14 mouse cellular contexts compared by ENCODE assay signal in genomic region chr15:99600986-99601822, GRCm38 (mm10). TPM values are rescaled to one million over a fixed set of nuclear protein-coding genes. Genes with fewer than 3 reads are reported as not detected.
A peak's percentile ranks its signal among the peaks of the same experiment; 100 is the strongest.
DNase-seq lines count a peak whose midpoint lies in the region; ATAC-seq lines count a peak whose summit lies in the region.
"Had no signal": no experiment of that assay in that cellular context is flagged by ENCODE, and none has a peak within 500 bp of the region (broad histone marks: within the 10 kb centered on the region; RNA-seq: fewer than 3 reads in every experiment).

TSS of gene Aqp6 (plus strand) at chr15:99601400.

- no peak for ATAC-seq in midbrain, embryonic 12.5 days (ENCODE audit: low FRiP score, low read depth)
- ATAC-seq in midbrain, embryonic 16.5 days, result no peak
- ATAC-seq in neural tube, embryonic 13.5 days (ENCODE audit: low read depth), result no peak

- DNase-seq in cerebellum, adult 18-20 months, result peak; percentile 81 to 90
- DNase-seq in hindbrain, embryonic 10.5 days (ENCODE audit: low spot score), result no peak
- DNase-seq in thymus, postnatal 36 days, result no peak
- DNase-seq in heart, adult 11 months, result no peak
- DNase-seq: adrenal gland, postnatal 10 days; gastrocnemius, adult 2 months; liver, embryonic 13.5 days; lung, postnatal 36 days had no signal

- H3K36me3 ChIP-seq in midbrain, embryonic 12.5 days, result no peaks in the 10 kb centered on the region
- no peaks in the 10 kb centered on the region for H3K36me3 ChIP-seq in midbrain, embryonic 16.5 days (ENCODE audit: control insufficient read depth, insufficient read depth, low read length)
- H3K36me3 ChIP-seq in hindbrain, embryonic 10.5 days, result no peaks in the 10 kb centered on the region
- H3K36me3 ChIP-seq in neural tube, embryonic 13.5 days, result no peaks in the 10 kb centered on the region
- H3K36me3 ChIP-seq: heart, embryonic 15.5 days; liver, embryonic 13.5 days had no signal

- H3K9me3 ChIP-seq in midbrain, embryonic 12.5 days, result no peaks in the 10 kb centered on the region
- H3K9me3 ChIP-seq in midbrain, embryonic 16.5 days (replicated peaks; ENCODE audit: control insufficient read depth, low read length, poor library complexity, severe bottlenecking), result no peaks in the 10 kb centered on the region
- no peaks in the 10 kb centered on the region for H3K9me3 ChIP-seq in hindbrain, embryonic 10.5 days
- H3K9me3 ChIP-seq in neural tube, embryonic 13.5 days, result no peaks in the 10 kb centered on the region
- H3K9me3 ChIP-seq: heart, embryonic 15.5 days; liver, embryonic 13.5 days had no signal

- peaks cover 48% of the 10 kb centered on the region for H3K4me1 ChIP-seq in midbrain, embryonic 12.5 days
- peaks cover 20% of the 10 kb centered on the region for H3K4me1 ChIP-seq in midbrain, embryonic 16.5 days (ENCODE audit: control insufficient read depth, insufficient read depth, low read length)
- H3K4me1 ChIP-seq in hindbrain, embryonic 10.5 days (replicated peaks), result peaks cover 91% of the 10 kb centered on the region
- H3K4me1 ChIP-seq in neural tube, embryonic 13.5 days (replicated peaks), result peaks cover 77% of the 10 kb centered on the region

- 47% methylated on average over 22 of the region's 22 CpGs for WGBS in midbrain, embryonic 12.5 days
- 46% methylated on average over 22 of the region's 22 CpGs for WGBS in midbrain, embryonic 16.5 days
- WGBS in hindbrain, embryonic 10.5 days, result 47% methylated on average over 22 of the region's 22 CpGs
- 44% methylated on average over 22 of the region's 22 CpGs for WGBS in neural tube, embryonic 13.5 days

- no peak within 1 kb of the TSS for H3K9ac ChIP-seq in midbrain, embryonic 12.5 days (replicated peaks)
- H3K9ac ChIP-seq in midbrain, embryonic 16.5 days (ENCODE audit: low read depth, low read length), result no peak within 1 kb of the TSS
- H3K9ac ChIP-seq in neural tube, embryonic 13.5 days, result peak within 1 kb of the TSS; percentile 51; the same call in 1 of the 2 replicates
- H3K9ac ChIP-seq: heart, embryonic 15.5 days; liver, embryonic 13.5 days had no signal

- H3K27me3 ChIP-seq in midbrain, embryonic 12.5 days, result peaks cover 61% of the 10 kb centered on the region
- peaks cover 2% of the 10 kb centered on the region; the same call in 1 of the 2 replicates for H3K27me3 ChIP-seq in midbrain, embryonic 16.5 days (ENCODE audit: control insufficient read depth, insufficient read depth, low read depth, low read length)
- H3K27me3 ChIP-seq in hindbrain, embryonic 10.5 days (ENCODE audit: insufficient read depth, poor library complexity, severe bottlenecking), result peaks cover 87% of the 10 kb centered on the region
- H3K27me3 ChIP-seq in neural tube, embryonic 13.5 days, result peaks cover 3% of the 10 kb centered on the region; the same call in 1 of the 2 replicates

- H3K4me3 ChIP-seq in midbrain, embryonic 12.5 days, result no peak within 1 kb of the TSS
- H3K4me3 ChIP-seq in midbrain, embryonic 16.5 days (ENCODE audit: low read depth, low read length), result no peak within 1 kb of the TSS
- H3K4me3 ChIP-seq in hindbrain, embryonic 10.5 days, result peak within 1 kb of the TSS; percentile 18; the same call in 1 of the 2 replicates
- H3K4me3 ChIP-seq in neural tube, embryonic 13.5 days, result no peak within 1 kb of the TSS
- H3K4me3 ChIP-seq: gastrocnemius, adult 2 months; heart, embryonic 15.5 days; liver, embryonic 13.5 days; myocyte had no signal

- peak within 1 kb of the TSS; percentile 56; the same call in 1 of the 2 replicates for H3K27ac ChIP-seq in midbrain, embryonic 12.5 days (replicated peaks)
- H3K27ac ChIP-seq in midbrain, embryonic 16.5 days (ENCODE audit: low read length), result no peak within 1 kb of the TSS
- peak within 1 kb of the TSS; percentile 80 for H3K27ac ChIP-seq in hindbrain, embryonic 10.5 days
- H3K27ac ChIP-seq in neural tube, embryonic 13.5 days (replicated peaks), result peak within 1 kb of the TSS; percentile 87
- H3K27ac ChIP-seq: gastrocnemius, adult 2 months; heart, embryonic 15.5 days; liver, embryonic 13.5 days had no signal

- H3K4me2 ChIP-seq in midbrain, embryonic 12.5 days (replicated peaks), result no peak within 1 kb of the TSS; the same call in 1 of the 2 replicates
- H3K4me2 ChIP-seq in midbrain, embryonic 16.5 days (ENCODE audit: low read length), result no peak within 1 kb of the TSS
- H3K4me2 ChIP-seq in neural tube, embryonic 13.5 days, result peak within 1 kb of the TSS; percentile 27
- H3K4me2 ChIP-seq: heart, embryonic 15.5 days; liver, embryonic 13.5 days had no signal

RNA-seq across cellular contexts. Expression of gene Aqp6, which starts in this region (rescaled TPM):
- polyA plus RNA-seq in midbrain, embryonic 12.5 days (2016; fragmentation: Nextera tagmentation; extraction: Ambion mirVana), result 0.20 TPM in 1 of 2 replicates, not detected in the other
- polyA plus RNA-seq in midbrain, embryonic 16.5 days (2015; fragmentation: Nextera tagmentation; extraction: Ambion mirVana), result 0.15 and 0.28 TPM in 2 replicates
- 0.35 and 0.90 TPM in 2 replicates for polyA plus RNA-seq in hindbrain, embryonic 10.5 days (2016; fragmentation: Nextera tagmentation; extraction: Ambion mirVana)
- 3.5 and 3.6 TPM in 2 replicates for polyA plus RNA-seq in neural tube, embryonic 13.5 days (2015; fragmentation: Nextera tagmentation; extraction: Ambion mirVana)
- polyA plus RNA-seq: heart, embryonic 15.5 days; intestine, embryonic 14.5 days; liver, embryonic 13.5 days; myocyte had no signal

Comparison
In these comparisons a context has a peak if more than half of its experiments do, and no peak if none do; other contexts are left out.
1. DNase-seq: peak in cerebellum, adult 18-20 months (2 of 2); none in hindbrain, embryonic 10.5 days (single experiment), thymus, postnatal 36 days (0 of 2) and heart, adult 11 months (single experiment).